In the genomic region with DNA sequence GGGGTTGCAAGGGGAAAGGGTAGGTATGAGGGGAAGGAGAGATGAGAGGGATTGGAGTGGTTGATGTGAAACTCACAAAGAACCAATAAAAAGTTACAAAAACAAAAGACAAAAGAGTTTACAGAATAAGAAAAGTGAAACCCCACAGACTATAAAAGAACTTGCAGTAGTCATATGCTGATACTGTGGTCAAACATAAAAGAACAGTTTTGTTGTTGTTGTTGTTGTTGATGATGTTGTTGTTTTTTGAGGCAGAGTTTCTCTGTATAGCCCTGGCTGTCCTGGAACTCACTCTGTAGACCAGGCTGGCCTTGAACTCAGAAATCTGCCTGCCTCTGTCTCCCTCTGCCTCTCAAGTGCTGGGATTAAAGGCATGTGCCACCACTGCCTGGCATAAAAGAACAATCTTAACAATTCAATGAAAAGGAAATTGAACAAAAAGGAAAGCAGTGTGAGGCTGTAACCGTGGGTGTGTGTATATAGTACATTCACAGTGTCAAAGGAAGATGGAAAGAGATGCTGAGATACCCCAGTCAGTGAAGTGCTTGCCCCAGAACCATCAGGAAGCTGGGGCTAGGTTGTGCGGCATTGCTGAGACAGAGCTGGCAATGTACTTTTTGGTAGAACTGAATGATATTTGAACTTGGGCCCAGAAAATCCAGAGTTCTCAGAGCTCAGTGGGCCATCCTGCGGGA, we compare ENCODE assay signal across 25 mouse cellular contexts. TPM values are rescaled to one million over a fixed set of nuclear protein-coding genes. Genes with fewer than 3 reads are reported as not detected.
A peak's percentile ranks its signal among the peaks of the same experiment; 100 is the strongest.
DNase-seq lines count a peak whose midpoint lies in the region; ATAC-seq lines count a peak whose summit lies in the region.
"Had no signal": no experiment of that assay in that cellular context is flagged by ENCODE, and none has a peak within 500 bp of the region (broad histone marks: within the 10 kb centered on the region; RNA-seq: fewer than 3 reads in every experiment).

No protein-coding gene starts in this region.

- ATAC-seq in CD4-positive, CD25-positive, alpha-beta regulatory T cell, adult 4 months = peak; percentile 72
- ATAC-seq in monocyte, adult 5-6 weeks (replicated peaks; ENCODE audit: insufficient number of reproducible peaks, low FRiP score, low TSS enrichment, poor library complexity, severe bottlenecking) = no peak
- ATAC-seq: forebrain, embryonic 14.5 days; forebrain, embryonic 16.5 days had no signal

- DNase-seq in CD4-positive helper T cell, adult 2 months (ENCODE audit: low read depth, low spot score) = peak; percentile 62
- DNase-seq in induced T-regulatory cell, adult 2 months (ENCODE audit: low read depth) = peak; percentile 63
- DNase-seq in naive thymus-derived CD4-positive, alpha-beta T cell, adult 2 months (ENCODE audit: low read depth) = peak; percentile 57
- no peak for DNase-seq in kidney, postnatal 10 days
- DNase-seq in right cerebral cortex, postnatal 14 days = no peak
- DNase-seq: adrenal gland, adult 8-10 months; adrenal gland, postnatal 14 days; B cell, adult 2 months; cerebellum, adult 11-12 months; cerebellum, adult 8-10 months; cerebellum, adult 9-11 months; cerebellum, postnatal 14 days; cerebellum, postnatal 36 days; embryo, embryonic 11 days had no signal

RNA-seq across cellular contexts. Expression of a gene that starts 49.2 kb away (rescaled TPM):
- polyA plus RNA-seq in CD4-positive, CD25-positive, alpha-beta regulatory T cell, adult 4 months (2017; shearing (Covaris generic)) = not detected
- not detected in 3 replicates for total RNA-seq in monocyte, adult 5-6 weeks (2017)
- total RNA-seq: adrenal gland, adult 18-20 months; adrenal gland, adult 8-10 months; adrenal gland, postnatal 14 days; common myeloid progenitor, adult 5-6 weeks; ES-E14; MEL had no signal
- polyA plus RNA-seq: embryonic facial prominence, embryonic 11.5 days; erythroblast, embryonic 14.5 days; forebrain, embryonic 10.5 days; forebrain, embryonic 16.5 days had no signal

Comparison
In these comparisons a context has a peak if more than half of its experiments do, and no peak if none do; other contexts are left out.
1. DNase-seq: peak in CD4-positive helper T cell, adult 2 months (single experiment), induced T-regulatory cell, adult 2 months (single experiment) and naive thymus-derived CD4-positive, alpha-beta T cell, adult 2 months (single experiment); none in kidney, postnatal 10 days (single experiment) and right cerebral cortex, postnatal 14 days (single experiment).